Mouse (Mus musculus) lung, adult 2 months (tissue): ENCODE measurements around the gene Rnf146.

Experiments used
- CTCF ChIP-seq: fragments of 200-500 bp; IDR thresholded peaks from 2 replicates; pipeline ENCODE4 v1.5.1; 2011; ENCODE audit warnings: mild to moderate bottlenecking, low read length, control low read depth; ENCODE audit not compliant: insufficient read depth
- POLR2A ChIP-seq: fragments of 200-500 bp; IDR thresholded peaks from 2 replicates; pipeline ENCODE4 v1.6.1; 2011; ENCODE audit warnings: low read depth, mild to moderate bottlenecking, control low read depth, low read length, borderline replicate concordance; ENCODE audit errors: extremely low read depth

- no peak for TF ChIP-seq CTCF
- no peak for TF ChIP-seq POLR2A
Measured at GRCm38 (mm10) chr10:29381558-29381957, 19.3 kb upstream of the Rnf146 start.
